Mouse (Mus musculus) G1E-ER4 (cell line): Measurements from ENCODE around the gene 4930524B15Rik. TPM values are rescaled to one million over a fixed set of nuclear protein-coding genes. Genes with fewer than 3 reads are reported as not detected.

ENCODE experiments used
- GATA1 ChIP-seq: IDR thresholded peaks from one replicate; pipeline ENCODE4 v1.8.0; 2012; ENCODE audit warnings: low read length, inconsistent platforms
- polyA plus RNA-seq: library from polyadenylated mRNA; stranded (reverse); fragments of >175 nt; gene quantifications from 2 replicates; pipeline ENCODE4 v1.2.3, GENCODE M21; 2012

4930524B15Rik gene
- polyA plus RNA-seq, 1 experiment: not detected

DNA sequence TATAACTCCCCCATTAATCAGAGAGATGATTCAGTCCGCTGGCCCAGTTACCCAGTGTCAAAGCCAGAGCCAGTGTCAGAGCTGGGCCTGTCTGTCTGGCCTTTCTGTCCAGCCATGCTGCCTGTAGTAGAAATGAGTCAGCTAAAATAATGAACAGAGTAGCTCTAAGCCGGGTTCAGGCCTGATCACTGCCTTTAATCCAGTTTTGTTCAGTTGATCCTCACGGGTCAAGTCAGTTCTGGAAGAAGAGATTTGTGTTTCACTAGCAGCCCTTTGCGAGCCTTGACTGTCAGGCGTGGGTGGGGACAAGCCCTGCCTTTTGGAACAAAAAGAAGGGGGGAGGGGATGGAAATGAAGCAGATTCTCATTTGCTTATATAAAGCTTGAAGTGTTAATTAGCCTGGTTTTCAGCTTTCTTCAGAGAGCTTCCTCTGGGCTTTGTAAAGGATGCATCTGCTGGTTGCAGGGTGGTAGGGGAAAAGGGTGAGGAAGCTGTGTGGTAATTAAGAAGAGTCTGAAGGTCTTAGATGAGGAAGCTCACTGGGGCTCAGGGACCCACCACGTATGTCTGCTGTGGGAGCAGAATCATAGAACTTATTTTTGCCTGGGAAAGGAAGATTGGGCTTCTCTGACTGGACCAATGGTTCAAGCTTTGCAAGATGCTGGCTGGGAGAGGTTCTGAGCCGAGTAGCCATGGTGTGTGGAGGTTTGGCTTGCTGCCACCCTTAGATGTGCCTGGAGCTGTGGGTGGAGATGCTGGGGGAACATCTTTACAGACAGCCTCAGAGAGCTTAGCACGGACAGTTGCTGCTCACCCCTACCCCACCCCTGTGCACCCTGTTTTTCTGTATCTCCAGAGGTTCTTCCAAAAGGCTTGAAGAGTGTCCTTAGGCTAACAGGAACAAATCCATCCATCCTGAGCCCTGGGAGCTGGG is 54.9 kb downstream of the 4930524B15Rik start:
- no peak for TF ChIP-seq GATA1

- TF ChIP-seq GATA1: no peak
Measured at GRCm38 (mm10) chr11:32026634-32027033, 61.2 kb downstream of the 4930524B15Rik start.

DNA sequence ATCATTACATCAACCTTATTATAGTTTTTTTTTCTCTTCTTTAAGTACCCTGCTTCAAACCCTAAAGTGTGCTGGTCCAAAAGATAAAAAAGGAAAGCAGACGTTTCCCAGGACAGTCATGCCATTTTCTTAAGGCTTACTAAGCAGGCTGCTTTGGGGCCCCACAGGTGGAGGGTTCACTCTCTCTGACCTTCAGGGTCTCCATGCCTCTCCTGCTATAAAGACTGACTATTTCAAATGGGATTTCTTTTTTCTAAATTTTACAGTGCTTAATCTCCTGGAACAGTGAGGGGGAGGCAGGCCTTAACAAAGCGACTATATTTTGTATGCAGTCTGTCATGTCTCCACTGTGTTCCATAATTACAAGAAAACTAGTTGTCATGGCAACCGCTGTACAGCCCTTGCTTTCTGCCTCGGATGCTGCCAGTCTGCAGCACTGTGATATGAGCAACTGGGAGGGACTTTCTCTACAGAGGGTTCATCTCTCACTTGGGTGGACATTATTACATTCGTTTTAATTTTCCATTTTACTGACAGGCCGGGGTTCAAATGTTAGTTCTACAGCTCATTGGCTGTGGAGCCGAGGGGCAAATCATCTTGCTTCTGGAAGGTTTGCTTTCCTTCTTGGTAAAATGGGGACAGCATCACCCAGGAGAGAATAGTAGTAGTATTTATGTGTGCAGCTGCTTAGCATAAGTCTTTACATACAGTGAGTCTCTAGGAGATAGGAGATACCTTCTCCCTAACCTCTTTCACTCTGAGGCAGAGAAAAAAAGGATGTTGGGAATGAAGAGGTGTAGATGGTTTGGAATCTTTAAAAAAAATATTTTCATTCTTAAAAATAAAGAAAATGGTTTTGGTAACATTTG is 62.3 kb downstream of the 4930524B15Rik start:
- no peak for TF ChIP-seq GATA1

DNA sequence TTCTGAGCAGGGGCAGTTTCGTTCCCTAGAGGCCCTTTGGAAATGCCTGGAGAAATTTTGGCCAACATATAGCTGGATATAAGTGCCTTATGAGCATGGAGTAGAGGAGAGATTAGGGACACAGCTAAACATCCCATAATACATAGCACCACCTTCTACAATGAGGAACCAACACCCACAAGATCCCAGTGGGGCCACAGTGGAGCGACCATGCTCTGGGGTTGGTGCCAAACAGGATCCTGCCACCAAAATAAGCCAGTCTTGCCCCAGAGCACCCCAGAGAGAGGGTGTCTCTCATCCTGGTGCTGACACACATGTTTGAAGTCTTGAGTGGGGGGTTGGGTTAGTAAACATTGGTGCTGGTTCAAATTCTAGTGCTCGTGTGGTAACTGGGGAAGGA is 63.2 kb downstream of the 4930524B15Rik start:
- TF ChIP-seq GATA1: no peak

Other genes with a start within 250 kb of the 4930524B15Rik start
- gene Cpeb4, start 93.4 kb upstream of the 4930524B15Rik start, polyA plus RNA-seq: 6.3 and 8.2 TPM in 2 replicates
- not detected in 2 replicates for gene Nsg2, start 34.9 kb downstream of the 4930524B15Rik start, polyA plus RNA-seq
- gene Il9r, start 234.7 kb downstream of the 4930524B15Rik start, polyA plus RNA-seq: 8.8 and 10.0 TPM in 2 replicates
- 64.7 and 88.1 TPM in 2 replicates for gene Snrnp25, start 239.8 kb downstream of the 4930524B15Rik start, polyA plus RNA-seq